Mouse (Mus musculus): ENCODE results near the gene Iffo1. TPM values are rescaled to one million over a fixed set of nuclear protein-coding genes. Genes with fewer than 3 reads are reported as not detected.

Iffo1 gene
- polyA plus RNA-seq, 1 experiment = 62.9 TPM

GRCm38 (mm10) chr6:125179601-125180000, 34.6 kb downstream of the Iffo1 start:
- TF ChIP-seq CTCF (IDR thresholded peaks at IDR 0.05; ENCODE audit: control insufficient read depth, insufficient read depth, insufficient replicate concordance, low read depth, low read length) (no peak), POLR2A (IDR thresholded peaks at IDR 0.05; ENCODE audit: control insufficient read depth, low read depth, low read length) (no peak)
- Histone ChIP-seq H3K4me3 (ENCODE audit: control insufficient read depth, low read depth, low read length) (no peak overlapping the region), H3K36me3 (ENCODE audit: control insufficient read depth, insufficient read depth, low read length) (peaks cover 7% of the 10 kb centered on the region), H3K27ac (ENCODE audit: control insufficient read depth, insufficient read depth, low read depth, low read length) (no peak overlapping the region), H3K27me3 (ENCODE audit: control insufficient read depth, insufficient read depth, low read length) (no peaks in the 10 kb centered on the region), H3K4me1 (ENCODE audit: control insufficient read depth, insufficient read depth, low read length) (no peaks in the 10 kb centered on the region)

DNA sequence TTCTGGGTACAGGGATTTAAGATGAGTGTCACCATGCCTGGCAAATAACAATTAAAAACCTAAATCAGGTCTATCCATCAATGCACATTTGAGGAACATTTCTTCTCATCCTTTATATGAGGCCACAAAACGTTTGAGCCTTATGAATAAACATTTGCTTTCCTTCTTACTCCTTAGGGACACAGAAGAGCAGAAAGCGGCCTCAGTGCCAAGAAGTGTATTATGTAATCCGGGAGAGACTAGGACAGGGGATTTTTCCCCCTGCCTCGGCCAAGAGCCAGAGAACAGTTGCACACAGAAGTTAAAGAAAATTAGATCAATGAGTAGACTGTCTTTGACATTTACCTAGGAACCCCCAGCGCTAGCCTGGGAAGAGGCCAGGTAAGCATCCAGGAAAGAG, 37.1 kb downstream of the Iffo1 start:
- TF ChIP-seq POLR2A (IDR thresholded peaks at IDR 0.05; ENCODE audit: control insufficient read depth, low read depth, low read length) (no peak), CTCF (IDR thresholded peaks at IDR 0.05; ENCODE audit: control insufficient read depth, insufficient read depth, insufficient replicate concordance, low read depth, low read length) (no peak)
- Histone ChIP-seq H3K27me3 (ENCODE audit: control insufficient read depth, insufficient read depth, low read length) (no peaks in the 10 kb centered on the region), H3K4me1 (ENCODE audit: control insufficient read depth, insufficient read depth, low read length) (no peaks in the 10 kb centered on the region), H3K4me3 (ENCODE audit: control insufficient read depth, low read depth, low read length) (no peak overlapping the region), H3K27ac (ENCODE audit: control insufficient read depth, insufficient read depth, low read depth, low read length) (no peak overlapping the region), H3K36me3 (ENCODE audit: control insufficient read depth, insufficient read depth, low read length) (peaks cover 8% of the 10 kb centered on the region)

GRCm38 (mm10) chr6:125186203-125186602, 41.2 kb downstream of the Iffo1 start:
- peaks cover 4% of the 10 kb centered on the region for H3K36me3 ChIP-seq (ENCODE audit: control insufficient read depth, insufficient read depth, low read length)
- no peaks in the 10 kb centered on the region for H3K4me1 ChIP-seq (ENCODE audit: control insufficient read depth, insufficient read depth, low read length)
- TF ChIP-seq POLR2A (IDR thresholded peaks at IDR 0.05; ENCODE audit: control insufficient read depth, low read depth, low read length) = no peak
- TF ChIP-seq CTCF (IDR thresholded peaks at IDR 0.05; ENCODE audit: control insufficient read depth, insufficient read depth, insufficient replicate concordance, low read depth, low read length) = no peak
- no peak overlapping the region for H3K4me3 ChIP-seq (ENCODE audit: control insufficient read depth, low read depth, low read length)
- no peaks in the 10 kb centered on the region for H3K27me3 ChIP-seq (ENCODE audit: control insufficient read depth, insufficient read depth, low read length)
- no peak overlapping the region for H3K27ac ChIP-seq (ENCODE audit: control insufficient read depth, insufficient read depth, low read depth, low read length)

- Histone ChIP-seq H3K27me3 (ENCODE audit: control insufficient read depth, insufficient read depth, low read length) (no peaks in the 10 kb centered on the region), H3K27ac (ENCODE audit: control insufficient read depth, insufficient read depth, low read depth, low read length) (peak overlapping the region; percentile 84; the same call in 1 of the 2 replicates), H3K36me3 (ENCODE audit: control insufficient read depth, insufficient read depth, low read length) (peaks cover 1% of the 10 kb centered on the region), H3K4me3 (ENCODE audit: control insufficient read depth, low read depth, low read length) (peak overlapping the region; percentile 89), H3K4me1 (ENCODE audit: control insufficient read depth, insufficient read depth, low read length) (no peaks in the 10 kb centered on the region)
- TF ChIP-seq POLR2A (IDR thresholded peaks at IDR 0.05; ENCODE audit: control insufficient read depth, low read depth, low read length) (no peak), CTCF (IDR thresholded peaks at IDR 0.05; ENCODE audit: control insufficient read depth, insufficient read depth, insufficient replicate concordance, low read depth, low read length) (no peak)
Measured at GRCm38 (mm10) chr6:125190816-125191215, 45.8 kb downstream of the Iffo1 start.

GRCm38 (mm10) chr6:125191332-125192015, 46.4 kb downstream of the Iffo1 start, which contains the start of the genes Ncapd2 and Mrpl51:
Gene Ncapd2 (minus strand): TSS chr6:125191701.
Gene Mrpl51 (plus strand): TSS chr6:125191801.
- TF ChIP-seq CTCF (IDR thresholded peaks at IDR 0.05; ENCODE audit: control insufficient read depth, insufficient read depth, insufficient replicate concordance, low read depth, low read length) = no peak
- TF ChIP-seq POLR2A (IDR thresholded peaks at IDR 0.05; ENCODE audit: control insufficient read depth, low read depth, low read length) = peak; percentile 90
- peak within 1 kb of the TSS; percentile 89 for H3K4me3 ChIP-seq (ENCODE audit: control insufficient read depth, low read depth, low read length)
- H3K27me3 ChIP-seq (ENCODE audit: control insufficient read depth, insufficient read depth, low read length) = no peaks in the 10 kb centered on the region
- peaks cover 1% of the 10 kb centered on the region for H3K36me3 ChIP-seq (ENCODE audit: control insufficient read depth, insufficient read depth, low read length)
- peak within 1 kb of the TSS; percentile 97 for H3K27ac ChIP-seq (ENCODE audit: control insufficient read depth, insufficient read depth, low read depth, low read length)
- no peaks in the 10 kb centered on the region for H3K4me1 ChIP-seq (ENCODE audit: control insufficient read depth, insufficient read depth, low read length)

GRCm38 (mm10) chr6:125192016-125192714, 47.1 kb downstream of the Iffo1 start:
- Histone ChIP-seq H3K27me3 (ENCODE audit: control insufficient read depth, insufficient read depth, low read length) (no peaks in the 10 kb centered on the region), H3K4me3 (ENCODE audit: control insufficient read depth, low read depth, low read length) (peak overlapping the region; percentile 89), H3K36me3 (ENCODE audit: control insufficient read depth, insufficient read depth, low read length) (peaks cover under 1% of the 10 kb centered on the region), H3K4me1 (ENCODE audit: control insufficient read depth, insufficient read depth, low read length) (no peaks in the 10 kb centered on the region), H3K27ac (ENCODE audit: control insufficient read depth, insufficient read depth, low read depth, low read length) (peak overlapping the region; percentile 97)
- TF ChIP-seq POLR2A (IDR thresholded peaks at IDR 0.05; ENCODE audit: control insufficient read depth, low read depth, low read length) (peak; percentile 4; the same call in 1 of the 2 replicates), CTCF (IDR thresholded peaks at IDR 0.05; ENCODE audit: control insufficient read depth, insufficient read depth, insufficient replicate concordance, low read depth, low read length) (no peak)

DNA sequence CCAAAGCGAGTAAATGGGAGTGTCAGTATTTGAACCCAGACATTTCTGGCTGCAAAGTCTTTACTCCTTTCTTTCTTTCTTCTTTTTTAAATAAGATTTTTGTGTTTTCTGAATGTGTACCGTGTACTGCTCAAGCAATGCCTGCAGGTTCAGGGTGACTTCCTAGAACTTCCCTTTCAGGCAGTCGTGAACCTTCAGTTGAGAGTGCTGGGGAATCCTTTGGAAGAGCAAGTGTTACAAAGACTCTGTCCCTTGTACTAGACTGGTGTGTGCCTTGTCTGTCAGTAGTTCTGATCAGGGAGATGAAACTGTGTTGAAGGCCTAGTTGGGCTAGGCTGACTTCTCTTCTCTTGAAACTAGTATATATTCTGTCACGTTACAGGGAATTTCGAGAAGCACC, 47.8 kb downstream of the Iffo1 start:
- Histone ChIP-seq H3K27me3 (ENCODE audit: control insufficient read depth, insufficient read depth, low read length) (no peaks in the 10 kb centered on the region), H3K36me3 (ENCODE audit: control insufficient read depth, insufficient read depth, low read length) (no peaks in the 10 kb centered on the region; the same call in 1 of the 2 replicates), H3K4me3 (ENCODE audit: control insufficient read depth, low read depth, low read length) (peak overlapping the region; percentile 89), H3K27ac (ENCODE audit: control insufficient read depth, insufficient read depth, low read depth, low read length) (peak overlapping the region; percentile 97), H3K4me1 (ENCODE audit: control insufficient read depth, insufficient read depth, low read length) (no peaks in the 10 kb centered on the region)
- no peak for TF ChIP-seq CTCF (IDR thresholded peaks at IDR 0.05; ENCODE audit: control insufficient read depth, insufficient read depth, insufficient replicate concordance, low read depth, low read length)

Measured in testis, adult 2 months (tissue).